Mouse (Mus musculus) hindbrain, embryonic 14.5 days (tissue): ENCODE results near the gene Pi4k2b. TPM values are rescaled to one million over a fixed set of nuclear protein-coding genes. Genes with fewer than 3 reads are reported as not detected.

ENCODE experiments used
- ATAC-seq: fragments of 200-750 bp; cut with Nextera tagmentation; 2 replicates; pipeline ENCODE4 v1.8.0; 2017; ENCODE audit warnings: moderate number of reproducible peaks, mild to moderate bottlenecking, moderate TSS enrichment, moderate library complexity; ENCODE audit not compliant: low FRiP score
- DNase-seq: peaks from one replicate; pipeline ENCODE4 v3.0.0-alpha.2; 2015; ENCODE audit warnings: low spot score
- H3K27ac ChIP-seq: fragments of 300-500 bp; sonication (generic); 2 replicates; pipeline ENCODE4 v1.5.1; 2014; ENCODE audit warnings: mild to moderate bottlenecking, moderate library complexity
- H3K27me3 ChIP-seq: fragments of 300-500 bp; sonication (generic); 2 replicates; pipeline ENCODE4 v1.6.1; 2014; ENCODE audit warnings: mild to moderate bottlenecking, low read length, mixed read lengths; ENCODE audit not compliant: control insufficient read depth, insufficient read depth
- H3K36me3 ChIP-seq: fragments of 300-500 bp; sonication (generic); replicated peaks from 2 replicates; pipeline ENCODE4 v1.6.1; 2014; ENCODE audit not compliant: control insufficient read depth, insufficient read depth
- H3K4me1 ChIP-seq: fragments of 300-500 bp; sonication (generic); replicated peaks from 2 replicates; pipeline ENCODE4 v1.6.1; 2014; ENCODE audit warnings: antibody characterized with exemption, low read length, mixed read lengths; ENCODE audit not compliant: control insufficient read depth, insufficient read depth
- H3K4me2 ChIP-seq: fragments of 300-500 bp; sonication (generic); replicated peaks from 2 replicates; pipeline ENCODE4 v1.6.1; 2014; ENCODE audit warnings: mild to moderate bottlenecking, moderate library complexity
- H3K4me3 ChIP-seq: fragments of 300-500 bp; sonication (generic); replicated peaks from 2 replicates; pipeline ENCODE4 v1.5.1; 2014; ENCODE audit warnings: mild to moderate bottlenecking, low read length
- H3K9ac ChIP-seq: fragments of 300-500 bp; sonication (generic); 2 replicates; pipeline ENCODE4 v1.6.1; 2014
- H3K9me3 ChIP-seq: fragments of 300-500 bp; sonication (generic); 2 replicates; pipeline ENCODE4 v1.6.1; 2016; ENCODE audit warnings: low read length; ENCODE audit not compliant: control insufficient read depth
- WGBS: fragments of 180-500 bp; shearing (Covaris S2); extraction: QIAGEN DNeasy Blood & Tissue Kit; methylation state at CpG from one replicate; pipeline ENCODE4 v1.1.7; 2014; 5-methylcytosine and 5-hydroxymethylcytosine counted together
- polyA plus RNA-seq: library from polyadenylated mRNA; unstranded; fragments of >200 nt; fragmentation: Nextera tagmentation; extraction: Ambion mirVana; gene quantifications from 2 replicates; pipeline ENCODE4 v1.2.1, GENCODE M21; 2014

The Pi4k2b gene
- polyA plus RNA-seq, 1 experiment from 2014 or later, result 7.4 TPM

GRCm38 (mm10) chr5:52736046-52736445 lies 5.3 kb upstream of the Pi4k2b start:
- Histone ChIP-seq H3K27ac (no peak overlapping the region), H3K9ac (no peak overlapping the region), H3K9me3 (no peaks in the 10 kb centered on the region), H3K36me3 (no peaks in the 10 kb centered on the region), H3K4me2 (no peak overlapping the region), H3K27me3 (no peaks in the 10 kb centered on the region), H3K4me3 (no peak overlapping the region), H3K4me1 (no peaks in the 10 kb centered on the region)
- DNase-seq, result no peak
- no peak for ATAC-seq
- WGBS, result 71% methylated on average over 3 of the region's 3 CpGs

- WGBS, result 3% methylated on average over 17 of the region's 17 CpGs
- ATAC-seq (peak; percentile 8; the same call in 1 of the 2 replicates), DNase-seq (peak; percentile 47)
- Histone ChIP-seq H3K27me3 (no peaks in the 10 kb centered on the region), H3K36me3 (no peaks in the 10 kb centered on the region), H3K9ac (peak overlapping the region; percentile 66; the same call in 1 of the 2 replicates), H3K4me2 (peak overlapping the region; percentile 83), H3K9me3 (no peaks in the 10 kb centered on the region), H3K4me3 (peak overlapping the region; percentile 79), H3K27ac (no peak overlapping the region), H3K4me1 (0 out of 2 replicates have a peak, but pooled peaks cover 3% of the 10 kb centered on the region)
Measured at GRCm38 (mm10) chr5:52742112-52742813, 889 bp downstream of the Pi4k2b start.

- no peak for ATAC-seq
Measured at GRCm38 (mm10) chr5:52743231-52743630, 1.9 kb downstream of the Pi4k2b start.

GRCm38 (mm10) chr5:52746920-52747319 lies 5.5 kb downstream of the Pi4k2b start:
- 0 out of 2 replicates have a peak, but pooled peaks cover 3% of the 10 kb centered on the region for H3K4me1 ChIP-seq
- H3K4me3 ChIP-seq, result no peak overlapping the region
- H3K9ac ChIP-seq, result no peak overlapping the region
- no peaks in the 10 kb centered on the region for H3K9me3 ChIP-seq
- H3K4me2 ChIP-seq, result no peak overlapping the region
- no peak for DNase-seq
- H3K36me3 ChIP-seq, result no peaks in the 10 kb centered on the region
- no peaks in the 10 kb centered on the region for H3K27me3 ChIP-seq
- no peak overlapping the region for H3K27ac ChIP-seq
- ATAC-seq, result no peak

More at GRCm38 (mm10) chr5:52743231-52743630, 1.9 kb downstream of the Pi4k2b start:
- 0 out of 2 replicates have a peak, but pooled peaks cover 3% of the 10 kb centered on the region for H3K4me1 ChIP-seq
- no peak overlapping the region for H3K27ac ChIP-seq
- WGBS, result 45% methylated on average over 4 of the region's 4 CpGs
- no peaks in the 10 kb centered on the region for H3K36me3 ChIP-seq
- no peak for DNase-seq
- H3K27me3 ChIP-seq, result no peaks in the 10 kb centered on the region
- no peak overlapping the region for H3K9ac ChIP-seq
- no peak overlapping the region for H3K4me3 ChIP-seq
- H3K9me3 ChIP-seq, result no peaks in the 10 kb centered on the region
- H3K4me2 ChIP-seq, result peak overlapping the region; percentile 83; the same call in 1 of the 2 replicates

- WGBS, result 89% methylated on average over 5 of the region's 5 CpGs
- ATAC-seq, result no peak
Measured at GRCm38 (mm10) chr5:52748732-52749131, 7.4 kb downstream of the Pi4k2b start.

GRCm38 (mm10) chr5:52753146-52753545 lies 11.8 kb downstream of the Pi4k2b start:
- no peak overlapping the region for H3K4me2 ChIP-seq
- 89% methylated on average over 9 of the region's 9 CpGs for WGBS
- H3K27me3 ChIP-seq, result no peaks in the 10 kb centered on the region
- H3K36me3 ChIP-seq, result no peaks in the 10 kb centered on the region
- H3K9me3 ChIP-seq, result no peaks in the 10 kb centered on the region
- DNase-seq (no peak), ATAC-seq (no peak)
- H3K4me3 ChIP-seq, result no peak overlapping the region
- no peaks in the 10 kb centered on the region for H3K4me1 ChIP-seq
- H3K27ac ChIP-seq, result no peak overlapping the region
- H3K9ac ChIP-seq, result no peak overlapping the region

More at GRCm38 (mm10) chr5:52748732-52749131, 7.4 kb downstream of the Pi4k2b start:
- Histone ChIP-seq H3K9me3 (no peaks in the 10 kb centered on the region), H3K9ac (no peak overlapping the region), H3K4me2 (no peak overlapping the region), H3K4me1 (no peaks in the 10 kb centered on the region), H3K4me3 (no peak overlapping the region), H3K27me3 (no peaks in the 10 kb centered on the region), H3K36me3 (no peaks in the 10 kb centered on the region), H3K27ac (no peak overlapping the region)
- DNase-seq, result no peak

- no peak overlapping the region for H3K4me2 ChIP-seq
Measured at GRCm38 (mm10) chr5:52754196-52754595, 12.8 kb downstream of the Pi4k2b start.

GRCm38 (mm10) chr5:52755337-52755736 lies 14.0 kb downstream of the Pi4k2b start:
- Histone ChIP-seq H3K27me3 (no peaks in the 10 kb centered on the region), H3K4me3 (no peak overlapping the region), H3K4me1 (no peaks in the 10 kb centered on the region), H3K9me3 (no peaks in the 10 kb centered on the region), H3K27ac (no peak overlapping the region), H3K9ac (no peak overlapping the region), H3K36me3 (no peaks in the 10 kb centered on the region), H3K4me2 (no peak overlapping the region)
- 97% methylated on average over 3 of the region's 3 CpGs for WGBS
- no peak for DNase-seq
- ATAC-seq, result no peak

More at GRCm38 (mm10) chr5:52754196-52754595, 12.8 kb downstream of the Pi4k2b start:
- no peak overlapping the region for H3K27ac ChIP-seq
- no peaks in the 10 kb centered on the region for H3K27me3 ChIP-seq
- no peaks in the 10 kb centered on the region for H3K4me1 ChIP-seq
- H3K9ac ChIP-seq, result no peak overlapping the region
- no peaks in the 10 kb centered on the region for H3K9me3 ChIP-seq
- no peak for ATAC-seq
- no peak overlapping the region for H3K4me3 ChIP-seq
- H3K36me3 ChIP-seq, result no peaks in the 10 kb centered on the region
- no peak for DNase-seq

- H3K4me3 ChIP-seq, result no peak overlapping the region
- no peaks in the 10 kb centered on the region for H3K27me3 ChIP-seq
- H3K36me3 ChIP-seq, result no peaks in the 10 kb centered on the region
- no peak overlapping the region for H3K27ac ChIP-seq
- no peaks in the 10 kb centered on the region for H3K9me3 ChIP-seq
- no peak overlapping the region for H3K9ac ChIP-seq
- ATAC-seq, result no peak
- no peaks in the 10 kb centered on the region for H3K4me1 ChIP-seq
- H3K4me2 ChIP-seq, result no peak overlapping the region
- WGBS, result 95% methylated on average over 6 of the region's 6 CpGs
- no peak for DNase-seq
Measured at GRCm38 (mm10) chr5:52755989-52756388, 14.6 kb downstream of the Pi4k2b start.
